Comparison of ENCODE assay signal across 8 mouse cellular contexts in genomic region chr17:83214674-83215528, GRCm38 (mm10). TPM values are rescaled to one million over a fixed set of nuclear protein-coding genes. Genes with fewer than 3 reads are reported as not detected.
A peak's percentile ranks its signal among the peaks of the same experiment; 100 is the strongest.
DNase-seq lines count a peak whose midpoint lies in the region; ATAC-seq and TF ChIP-seq lines count a peak whose summit lies in the region.

Gene Pkdcc, plus strand, starts transcription at chr17:83215292.

- peak within 1 kb of the TSS; percentile 58 for H3K4me3 ChIP-seq in erythroblast, embryonic 14.5 days (replicated peaks)
- peak within 1 kb of the TSS; percentile 59 for H3K4me3 ChIP-seq in embryonic fibroblast, embryonic 13.5 days (ENCODE audit: insufficient read depth, low read length)
- peak within 1 kb of the TSS; percentile 97 for H3K4me3 ChIP-seq in heart, embryonic 12.5 days
- H3K4me3 ChIP-seq in kidney, postnatal 0 days (replicated peaks; ENCODE audit: low read depth, low read length): peak within 1 kb of the TSS; percentile 93
- peak within 1 kb of the TSS; percentile 65 for H3K4me3 ChIP-seq in liver, embryonic 12.5 days
- peak within 1 kb of the TSS; percentile 84 for H3K4me3 ChIP-seq in stomach, embryonic 16.5 days (replicated peaks; ENCODE audit: low read length)

- no peak for ATAC-seq in erythroblast, adult 5-6 weeks (replicated peaks; ENCODE audit: low FRiP score, poor library complexity, severe bottlenecking)
- peak; percentile 87 for ATAC-seq in heart, embryonic 12.5 days (ENCODE audit: insufficient number of reproducible peaks, low FRiP score)
- ATAC-seq in kidney, postnatal 0 days (replicated peaks; ENCODE audit: low FRiP score, low read depth): peak; percentile 86
- peak; percentile 68 for ATAC-seq in liver, embryonic 12.5 days
- ATAC-seq in stomach, embryonic 16.5 days (ENCODE audit: insufficient read depth, low FRiP score): peak; percentile 91

- peaks cover 48% of the 10 kb centered on the region for H3K27me3 ChIP-seq in erythroblast, embryonic 14.5 days (ENCODE audit: control insufficient read depth)
- no peaks in the 10 kb centered on the region for H3K27me3 ChIP-seq in heart, embryonic 12.5 days (replicated peaks)
- no peaks in the 10 kb centered on the region for H3K27me3 ChIP-seq in kidney, postnatal 0 days (ENCODE audit: insufficient read depth, low read length)
- peaks cover 64% of the 10 kb centered on the region for H3K27me3 ChIP-seq in liver, embryonic 12.5 days (replicated peaks)
- H3K27me3 ChIP-seq in stomach, embryonic 16.5 days (ENCODE audit: control insufficient read depth, insufficient read depth, low read length): no peaks in the 10 kb centered on the region

- H3K36me3 ChIP-seq in erythroblast, embryonic 14.5 days (ENCODE audit: control insufficient read depth): no peaks in the 10 kb centered on the region
- H3K36me3 ChIP-seq in heart, embryonic 12.5 days: 0 out of 2 replicates have a peak, but pooled peaks cover 2% of the 10 kb centered on the region
- no peaks in the 10 kb centered on the region for H3K36me3 ChIP-seq in kidney, postnatal 0 days (ENCODE audit: insufficient read depth, low read length)
- H3K36me3 ChIP-seq in liver, embryonic 12.5 days: no peaks in the 10 kb centered on the region
- no peaks in the 10 kb centered on the region for H3K36me3 ChIP-seq in stomach, embryonic 16.5 days (ENCODE audit: control insufficient read depth, insufficient read depth, low read length)

- no peaks in the 10 kb centered on the region for H3K4me1 ChIP-seq in erythroblast, embryonic 14.5 days (ENCODE audit: control insufficient read depth)
- 0 out of 2 replicates have a peak, but pooled peaks cover 4% of the 10 kb centered on the region for H3K4me1 ChIP-seq in embryonic fibroblast, embryonic 13.5 days (ENCODE audit: control insufficient read depth, insufficient read depth, low read length)
- peaks cover 56% of the 10 kb centered on the region for H3K4me1 ChIP-seq in heart, embryonic 12.5 days (replicated peaks)
- H3K4me1 ChIP-seq in kidney, postnatal 0 days (replicated peaks; ENCODE audit: insufficient read depth, low read length): peaks cover 29% of the 10 kb centered on the region
- H3K4me1 ChIP-seq in liver, embryonic 12.5 days: peaks cover 46% of the 10 kb centered on the region
- peaks cover 38% of the 10 kb centered on the region for H3K4me1 ChIP-seq in stomach, embryonic 16.5 days (ENCODE audit: control insufficient read depth, insufficient read depth, low read length)

- H3K4me2 ChIP-seq in heart, embryonic 12.5 days: peak within 1 kb of the TSS; percentile 93
- peak within 1 kb of the TSS; percentile 97 for H3K4me2 ChIP-seq in kidney, postnatal 0 days (ENCODE audit: low read length)
- peak within 1 kb of the TSS; percentile 74 for H3K4me2 ChIP-seq in liver, embryonic 12.5 days
- peak within 1 kb of the TSS; percentile 89 for H3K4me2 ChIP-seq in stomach, embryonic 16.5 days (ENCODE audit: low read depth, low read length)

- TF ChIP-seq POLR2A in embryonic fibroblast, embryonic 13.5 days (IDR thresholded peaks at IDR 0.05; ENCODE audit: low read depth, low read length): peak; percentile 36; the same call in 1 of the 2 replicates

- no peak within 1 kb of the TSS for H3K27ac ChIP-seq in embryonic fibroblast, embryonic 13.5 days (ENCODE audit: insufficient read depth, low read length)
- peak within 1 kb of the TSS; percentile 99 for H3K27ac ChIP-seq in heart, embryonic 12.5 days (ENCODE audit: poor library complexity, severe bottlenecking)
- peak within 1 kb of the TSS; percentile 91 for H3K27ac ChIP-seq in kidney, postnatal 0 days
- H3K27ac ChIP-seq in liver, embryonic 12.5 days: peak within 1 kb of the TSS; percentile 82
- H3K27ac ChIP-seq in stomach, embryonic 16.5 days (ENCODE audit: low read length): peak within 1 kb of the TSS; percentile 89

- peak; percentile 96 for DNase-seq in kidney, postnatal 0 days (ENCODE audit: low spot score)
- DNase-seq in naive thymus-derived CD4-positive, alpha-beta T cell, adult 2 months (ENCODE audit: low read depth): peak; percentile 3

- H3K9ac ChIP-seq in heart, embryonic 12.5 days: peak within 1 kb of the TSS; percentile 100
- peak within 1 kb of the TSS; percentile 98 for H3K9ac ChIP-seq in kidney, postnatal 0 days (ENCODE audit: low read depth, low read length)
- peak within 1 kb of the TSS; percentile 73 for H3K9ac ChIP-seq in liver, embryonic 12.5 days
- H3K9ac ChIP-seq in stomach, embryonic 16.5 days (ENCODE audit: low read length): peak within 1 kb of the TSS; percentile 98

- no peak for TF ChIP-seq CTCF in embryonic fibroblast, embryonic 13.5 days (IDR thresholded peaks at IDR 0.05; ENCODE audit: borderline replicate concordance, insufficient read depth, low read length)
- no peak for TF ChIP-seq CTCF in kidney, postnatal 0 days (IDR thresholded peaks at IDR 0.05; ENCODE audit: low read depth)

- WGBS in heart, embryonic 12.5 days: 3% methylated on average over 84 of the region's 105 CpGs
- under 1% methylated on average over 87 of the region's 105 CpGs for WGBS in kidney, postnatal 0 days
- WGBS in liver, embryonic 12.5 days (ENCODE audit: insufficient replicate concordance): 2% methylated on average over 66 of the region's 105 CpGs
- WGBS in stomach, embryonic 16.5 days: under 1% methylated on average over 67 of the region's 105 CpGs

- no peaks in the 10 kb centered on the region for H3K9me3 ChIP-seq in erythroblast, embryonic 14.5 days (ENCODE audit: control insufficient read depth, low read length)
- no peaks in the 10 kb centered on the region for H3K9me3 ChIP-seq in heart, embryonic 12.5 days (replicated peaks)
- no peaks in the 10 kb centered on the region for H3K9me3 ChIP-seq in kidney, postnatal 0 days (replicated peaks; ENCODE audit: low read length)
- no peaks in the 10 kb centered on the region for H3K9me3 ChIP-seq in liver, embryonic 12.5 days (replicated peaks)
- no peaks in the 10 kb centered on the region for H3K9me3 ChIP-seq in stomach, embryonic 16.5 days (replicated peaks; ENCODE audit: control insufficient read depth, low read length)

RNA-seq across cellular contexts. Expression of gene Pkdcc, which starts in this region (rescaled TPM):
- polyA plus RNA-seq in erythroblast, embryonic 14.5 days (2012): 0.02 and 0.12 TPM in 2 replicates
- total RNA-seq in erythroblast, adult 5-6 weeks (2015; ENCODE audit: low replicate concordance): 1.5 TPM in 1 of 2 replicates, not detected in the other
- not detected in 2 replicates for total RNA-seq in erythroblast, adult 5-6 weeks (2017; ENCODE audit: low replicate concordance)
- polyA plus RNA-seq in embryonic fibroblast, embryonic 13.5 days (2011; ENCODE audit: insufficient read length, low read depth, missing spikeins): 13.1 and 32.0 TPM in 2 replicates
- 13.5 and 13.9 TPM in 2 replicates for polyA plus RNA-seq in heart, embryonic 12.5 days (2016; fragmentation: Nextera tagmentation; extraction: Ambion mirVana)
- polyA plus RNA-seq in kidney, postnatal 0 days (2015; fragmentation: Nextera tagmentation; extraction: Ambion mirVana): 28.5 and 29.1 TPM in 2 replicates
- polyA plus RNA-seq in liver, embryonic 12.5 days (2016; fragmentation: Nextera tagmentation; extraction: Ambion mirVana): 7.5 and 7.7 TPM in 2 replicates
- polyA plus RNA-seq in stomach, embryonic 16.5 days (2015; fragmentation: Nextera tagmentation; extraction: Ambion mirVana): 16.2 and 16.4 TPM in 2 replicates
